Mouse (Mus musculus) kidney, adult 2 months (tissue): ENCODE results near the gene Grm5. TPM values are rescaled to one million over a fixed set of nuclear protein-coding genes. Genes with fewer than 3 reads are reported as not detected.

ENCODE experiments used
- DNase-seq: peaks from one replicate; pipeline ENCODE4 v3.0.0; 2021
- H3K27ac ChIP-seq: fragments of 200-500 bp; 2 replicates; pipeline ENCODE4 v1.5.1; 2012; ENCODE audit warnings: low read depth, low read length, control low read depth, inconsistent platforms; ENCODE audit not compliant: insufficient read depth
- H3K27me3 ChIP-seq: fragments of 200-500 bp; replicated peaks from 2 replicates; pipeline ENCODE4 v1.6.1; 2012; ENCODE audit warnings: mild to moderate bottlenecking, moderate library complexity, low read length, inconsistent platforms; ENCODE audit not compliant: control insufficient read depth, insufficient read depth
- H3K36me3 ChIP-seq: fragments of 200-500 bp; 2 replicates; pipeline ENCODE4 v1.6.1; 2012; ENCODE audit warnings: mild to moderate bottlenecking, moderate library complexity, low read length, inconsistent platforms; ENCODE audit not compliant: control insufficient read depth, insufficient read depth
- H3K4me1 ChIP-seq: fragments of 200-500 bp; 2 replicates; pipeline ENCODE4 v1.6.1; 2011; ENCODE audit warnings: low read length; ENCODE audit not compliant: control insufficient read depth, insufficient read depth
- H3K4me3 ChIP-seq: fragments of 200-500 bp; 2 replicates; pipeline ENCODE4 v1.5.1; 2011; ENCODE audit warnings: mild to moderate bottlenecking, low read depth, low read length, control low read depth; ENCODE audit not compliant: insufficient read depth
- CTCF ChIP-seq: fragments of 200-500 bp; conservative IDR thresholded peaks from 2 replicates; pipeline ENCODE4 v1.5.1; 2011; ENCODE audit warnings: low read depth, mild to moderate bottlenecking, control low read depth, low read length, moderate library complexity, mixed read lengths; ENCODE audit not compliant: insufficient read depth, insufficient read length
- POLR2A ChIP-seq: fragments of 200-500 bp; IDR thresholded peaks from one replicate; pipeline ENCODE4 v1.6.1; 2011; ENCODE audit warnings: low read depth, low read length, control low read depth
- WGBS: fragments of 180-500 bp; shearing (Covaris S2); methylation state at CpG from one replicate; pipeline ENCODE4 v1.1.7; 2018; 5-methylcytosine and 5-hydroxymethylcytosine counted together
- polyA plus RNA-seq: library from polyadenylated mRNA; depleted of rRNA; stranded (reverse); fragments of >200 nt; gene quantifications from 2 replicates; pipeline ENCODE4 v1.2.3, GENCODE M21; 2012; rRNA removed

The Grm5 gene
- polyA plus RNA-seq, result not detected in 2 replicates

GRCm38 (mm10) chr7:87583868-87584267 lies at the start of gene Grm5:
Gene Grm5 (plus strand): TSS chr7:87584168.
- Histone ChIP-seq H3K4me3 (no peak within 1 kb of the TSS), H3K27me3 (no peaks in the 10 kb centered on the region), H3K27ac (no peak within 1 kb of the TSS), H3K4me1 (no peaks in the 10 kb centered on the region), H3K36me3 (no peaks in the 10 kb centered on the region)
- no peak for DNase-seq
- TF ChIP-seq CTCF (no peak), POLR2A (no peak)
- WGBS, result 15% methylated on average over 2 of the region's 2 CpGs

GRCm38 (mm10) chr7:87539031-87539430 lies 44.9 kb upstream of the Grm5 start:
- TF ChIP-seq POLR2A (no peak), CTCF (no peak)

GRCm38 (mm10) chr7:87565300-87565699 lies 18.7 kb upstream of the Grm5 start:
- WGBS, result 51% methylated on average over 1 of the region's 1 CpGs
- Histone ChIP-seq H3K27me3 (no peaks in the 10 kb centered on the region), H3K4me3 (no peak overlapping the region), H3K36me3 (no peaks in the 10 kb centered on the region), H3K27ac (no peak overlapping the region), H3K4me1 (no peaks in the 10 kb centered on the region)
- DNase-seq, result peak; percentile 20
- TF ChIP-seq POLR2A (no peak), CTCF (no peak)

More at GRCm38 (mm10) chr7:87539031-87539430, 44.9 kb upstream of the Grm5 start:
- Histone ChIP-seq H3K27ac (no peak overlapping the region), H3K27me3 (no peaks in the 10 kb centered on the region), H3K36me3 (no peaks in the 10 kb centered on the region), H3K4me3 (no peak overlapping the region), H3K4me1 (no peaks in the 10 kb centered on the region)
- no peak for DNase-seq

- no peak for TF ChIP-seq POLR2A
- TF ChIP-seq CTCF, result 0 out of 2 replicates have a peak, but pooled peaks have one; percentile 11
- peak; percentile 41 for DNase-seq
- no peak overlapping the region for H3K4me3 ChIP-seq
- no peak overlapping the region for H3K27ac ChIP-seq
- no peaks in the 10 kb centered on the region for H3K36me3 ChIP-seq
- H3K4me1 ChIP-seq, result no peaks in the 10 kb centered on the region
- H3K27me3 ChIP-seq, result no peaks in the 10 kb centered on the region
Observed at GRCm38 (mm10) chr7:87566476-87566875, 17.5 kb upstream of the Grm5 start.

- 2% methylated on average over 28 of the region's 28 CpGs for WGBS
- H3K27ac ChIP-seq, result no peak overlapping the region
- H3K27me3 ChIP-seq, result no peaks in the 10 kb centered on the region
- no peaks in the 10 kb centered on the region for H3K36me3 ChIP-seq
- DNase-seq, result no peak
- TF ChIP-seq CTCF, result no peak
- TF ChIP-seq POLR2A, result no peak
- H3K4me1 ChIP-seq, result no peaks in the 10 kb centered on the region
- H3K4me3 ChIP-seq, result no peak overlapping the region
Observed at GRCm38 (mm10) chr7:87584281-87584701, 323 bp downstream of the Grm5 start.

GRCm38 (mm10) chr7:87586271-87586937 lies 2.4 kb downstream of the Grm5 start:
- no peaks in the 10 kb centered on the region for H3K36me3 ChIP-seq
- no peak overlapping the region for H3K4me3 ChIP-seq
- H3K27me3 ChIP-seq, result no peaks in the 10 kb centered on the region
- no peaks in the 10 kb centered on the region for H3K4me1 ChIP-seq
- WGBS, result 16% methylated on average over 10 of the region's 10 CpGs
- no peak overlapping the region for H3K27ac ChIP-seq
- no peak for DNase-seq
- TF ChIP-seq CTCF, result no peak
- no peak for TF ChIP-seq POLR2A

GRCm38 (mm10) chr7:87587976-87588375 lies 4.0 kb downstream of the Grm5 start:
- TF ChIP-seq CTCF (no peak), POLR2A (no peak)
- 17% methylated on average over 1 of the region's 1 CpGs for WGBS
- Histone ChIP-seq H3K4me1 (no peaks in the 10 kb centered on the region), H3K36me3 (no peaks in the 10 kb centered on the region), H3K27me3 (no peaks in the 10 kb centered on the region), H3K4me3 (no peak overlapping the region), H3K27ac (no peak overlapping the region)
- DNase-seq, result no peak

- Histone ChIP-seq H3K4me3 (no peak overlapping the region), H3K4me1 (no peaks in the 10 kb centered on the region), H3K27ac (no peak overlapping the region), H3K36me3 (no peaks in the 10 kb centered on the region), H3K27me3 (no peaks in the 10 kb centered on the region; the same call in 1 of the 2 replicates)
- TF ChIP-seq POLR2A (no peak), CTCF (no peak)
- WGBS, result 64% methylated on average over 2 of the region's 2 CpGs
- DNase-seq, result no peak
Observed at GRCm38 (mm10) chr7:87626251-87626650, 42.3 kb downstream of the Grm5 start.
